Mouse (Mus musculus) testis, adult 2 months (tissue): Measurements from ENCODE around the gene Tjp3. TPM values are rescaled to one million over a fixed set of nuclear protein-coding genes. Genes with fewer than 3 reads are reported as not detected.

Experiments used
- H3K27ac ChIP-seq: fragments of 200-500 bp; 2 replicates; pipeline ENCODE4 v1.5.1; 2012; ENCODE audit warnings: low read depth, low read length; ENCODE audit not compliant: control insufficient read depth, insufficient read depth
- H3K27me3 ChIP-seq: fragments of 200-500 bp; 2 replicates; pipeline ENCODE4 v1.6.1; 2012; ENCODE audit warnings: mild to moderate bottlenecking, low read length, moderate library complexity; ENCODE audit not compliant: control insufficient read depth, insufficient read depth
- H3K36me3 ChIP-seq: fragments of 200-500 bp; 2 replicates; pipeline ENCODE4 v1.6.1; 2012; ENCODE audit warnings: mild to moderate bottlenecking, low read length; ENCODE audit not compliant: control insufficient read depth, insufficient read depth
- H3K4me1 ChIP-seq: fragments of 200-500 bp; 2 replicates; pipeline ENCODE4 v1.6.1; 2012; ENCODE audit warnings: low read length; ENCODE audit not compliant: control insufficient read depth, insufficient read depth
- H3K4me3 ChIP-seq: fragments of 200-500 bp; 2 replicates; pipeline ENCODE4 v1.5.1; 2012; ENCODE audit warnings: low read depth, mild to moderate bottlenecking, low read length, moderate library complexity, mixed read lengths; ENCODE audit not compliant: control insufficient read depth
- CTCF ChIP-seq: fragments of 200-500 bp; IDR thresholded peaks from 2 replicates; pipeline ENCODE4 v1.5.1; 2012; ENCODE audit warnings: low read depth, mild to moderate bottlenecking, inconsistent platforms, low read length, moderate library complexity; ENCODE audit not compliant: control insufficient read depth, insufficient read depth, insufficient replicate concordance
- POLR2A ChIP-seq: fragments of 200-500 bp; IDR thresholded peaks from 2 replicates; pipeline ENCODE4 v1.6.1; 2012; ENCODE audit warnings: low read depth, mild to moderate bottlenecking, inconsistent platforms, low read length, moderate library complexity; ENCODE audit not compliant: control insufficient read depth
- polyA plus RNA-seq: library from polyadenylated mRNA; depleted of rRNA; stranded (reverse); fragments of >200 nt; gene quantifications from 2 replicates; pipeline ENCODE4 v1.2.3, GENCODE M21; 2012

Gene Tjp3
- polyA plus RNA-seq, 1 experiment: 0.56 TPM

DNA sequence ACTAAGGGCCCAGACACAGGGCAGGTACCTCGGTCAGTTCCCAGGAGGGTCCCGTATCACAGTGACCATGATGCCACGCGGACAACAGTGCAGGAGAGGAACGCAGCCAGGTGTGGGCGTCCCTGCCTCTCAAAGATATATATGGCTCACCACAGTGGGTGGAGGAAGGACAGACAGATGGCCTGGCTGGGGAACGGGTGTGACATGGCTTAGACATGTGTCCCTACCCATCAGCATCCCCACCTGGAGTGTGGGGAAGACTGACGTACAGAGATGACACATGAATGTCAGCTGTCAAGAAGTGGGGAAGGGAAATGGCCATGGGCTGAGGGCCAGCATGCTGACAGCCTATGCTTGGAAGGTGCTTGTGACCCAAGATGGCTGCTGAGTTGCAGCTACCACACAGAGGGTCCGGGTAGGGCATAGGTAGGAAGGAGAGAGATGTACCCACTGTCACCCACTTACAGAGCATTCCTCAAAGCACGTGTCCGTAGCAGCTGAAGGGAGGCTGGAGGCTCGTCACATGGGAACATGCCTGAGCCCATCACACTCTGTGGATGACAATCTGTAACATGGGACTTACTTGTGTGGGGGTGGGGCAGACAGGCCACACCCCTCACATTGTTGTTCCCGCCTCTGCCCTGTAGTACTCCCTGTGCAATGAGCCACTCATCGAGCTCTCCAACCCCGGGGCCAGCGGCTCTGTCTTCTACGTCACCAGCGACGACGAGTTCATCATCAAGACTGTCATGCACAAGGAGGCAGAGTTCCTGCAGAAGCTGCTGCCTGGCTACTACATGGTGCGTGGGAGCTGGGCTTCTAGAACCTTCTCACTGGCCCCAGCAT is 15.7 kb upstream of the Tjp3 start:
- Histone ChIP-seq H3K36me3 (no peaks in the 10 kb centered on the region), H3K27me3 (no peaks in the 10 kb centered on the region), H3K27ac (no peak overlapping the region), H3K4me1 (no peaks in the 10 kb centered on the region; the same call in 1 of the 2 replicates), H3K4me3 (no peak overlapping the region)
- TF ChIP-seq POLR2A: no peak
- no peak for TF ChIP-seq CTCF

DNA sequence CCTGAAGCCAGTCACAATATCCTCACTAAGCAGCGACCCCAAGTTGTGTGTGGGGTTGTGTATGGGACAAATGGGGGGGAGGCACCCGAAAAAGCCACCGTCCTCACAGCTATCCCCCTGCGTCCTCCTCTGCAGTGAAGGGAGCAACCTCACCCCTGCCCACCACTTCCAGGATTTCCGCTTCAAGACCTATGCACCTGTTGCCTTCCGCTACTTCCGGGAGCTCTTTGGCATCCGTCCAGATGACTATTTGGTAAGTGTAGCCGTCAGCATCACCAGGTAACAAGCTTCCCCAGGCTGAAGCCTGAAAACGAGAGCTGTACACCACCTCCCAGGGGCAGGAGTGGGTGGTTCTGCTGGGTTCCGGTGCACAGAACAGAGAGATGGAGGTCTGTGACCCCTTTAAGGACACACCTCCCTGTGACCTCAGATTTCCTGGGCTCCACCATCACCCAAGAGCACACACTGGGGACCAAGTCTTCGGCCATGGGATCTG is 14.8 kb upstream of the Tjp3 start:
- no peaks in the 10 kb centered on the region for H3K36me3 ChIP-seq
- no peak overlapping the region for H3K27ac ChIP-seq
- H3K27me3 ChIP-seq: no peaks in the 10 kb centered on the region
- TF ChIP-seq POLR2A (no peak), CTCF (no peak)
- H3K4me3 ChIP-seq: no peak overlapping the region
- no peaks in the 10 kb centered on the region; the same call in 1 of the 2 replicates for H3K4me1 ChIP-seq

DNA sequence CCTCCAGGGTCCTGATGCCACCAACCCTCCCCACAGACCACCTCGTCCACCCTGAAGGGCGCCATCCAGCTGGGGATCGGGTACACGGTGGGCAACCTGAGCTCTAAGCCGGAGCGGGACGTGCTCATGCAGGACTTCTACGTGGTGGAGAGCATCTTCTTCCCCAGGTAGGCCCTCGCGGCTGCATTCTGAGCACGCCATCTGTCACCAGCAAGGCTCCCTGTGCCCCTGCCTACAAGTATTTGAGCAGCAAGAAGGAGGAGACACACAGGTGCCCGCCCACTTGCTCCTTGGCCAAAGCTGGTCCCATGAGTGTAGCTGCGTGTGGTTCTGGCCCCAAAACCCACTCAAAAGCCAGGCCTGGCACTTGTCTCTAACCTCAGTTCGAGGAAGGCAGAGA is 14.3 kb upstream of the Tjp3 start:
- Histone ChIP-seq H3K4me1 (no peaks in the 10 kb centered on the region; the same call in 1 of the 2 replicates), H3K27ac (no peak overlapping the region), H3K27me3 (no peaks in the 10 kb centered on the region), H3K4me3 (no peak overlapping the region), H3K36me3 (no peaks in the 10 kb centered on the region)
- TF ChIP-seq POLR2A: 0 out of 2 replicates have a peak, but pooled peaks have one; percentile 18
- no peak for TF ChIP-seq CTCF

DNA sequence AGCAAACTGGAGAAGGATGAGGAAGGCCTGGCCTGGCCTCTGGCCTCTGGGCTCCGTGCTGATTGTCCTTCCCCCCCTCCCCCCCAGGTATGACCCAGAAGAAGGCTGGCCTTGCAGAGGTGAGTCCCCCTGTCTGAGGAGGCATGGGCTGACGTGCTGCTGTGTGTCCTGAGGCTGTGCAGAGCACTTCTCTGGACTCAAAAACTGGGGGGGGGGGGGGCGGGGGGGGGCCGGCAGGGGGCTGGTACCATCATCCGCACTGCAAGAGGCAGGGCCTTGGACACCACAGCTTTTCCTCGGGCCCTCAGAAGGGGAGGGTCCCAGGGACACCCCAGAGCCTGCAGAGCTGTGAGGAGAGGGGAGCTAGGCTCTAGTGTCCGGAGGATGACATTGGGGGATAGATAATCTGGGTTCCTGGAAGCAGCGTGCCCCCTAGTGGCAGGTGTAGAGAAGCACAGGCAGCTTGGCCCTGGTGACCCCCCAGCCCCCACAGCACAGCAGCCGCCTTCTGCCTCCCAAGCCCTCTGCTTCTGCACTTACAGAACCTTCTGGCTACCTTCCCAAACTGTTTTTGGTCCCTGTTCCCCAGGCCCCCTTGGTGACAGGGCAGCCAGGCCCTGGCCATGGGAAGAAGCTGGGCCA is 13.3 kb upstream of the Tjp3 start:
- no peak overlapping the region for H3K27ac ChIP-seq
- peak; percentile 88 for TF ChIP-seq CTCF
- no peak for TF ChIP-seq POLR2A
- no peaks in the 10 kb centered on the region for H3K36me3 ChIP-seq
- no peaks in the 10 kb centered on the region for H3K27me3 ChIP-seq
- no peak overlapping the region for H3K4me3 ChIP-seq
- no peaks in the 10 kb centered on the region; the same call in 1 of the 2 replicates for H3K4me1 ChIP-seq

DNA sequence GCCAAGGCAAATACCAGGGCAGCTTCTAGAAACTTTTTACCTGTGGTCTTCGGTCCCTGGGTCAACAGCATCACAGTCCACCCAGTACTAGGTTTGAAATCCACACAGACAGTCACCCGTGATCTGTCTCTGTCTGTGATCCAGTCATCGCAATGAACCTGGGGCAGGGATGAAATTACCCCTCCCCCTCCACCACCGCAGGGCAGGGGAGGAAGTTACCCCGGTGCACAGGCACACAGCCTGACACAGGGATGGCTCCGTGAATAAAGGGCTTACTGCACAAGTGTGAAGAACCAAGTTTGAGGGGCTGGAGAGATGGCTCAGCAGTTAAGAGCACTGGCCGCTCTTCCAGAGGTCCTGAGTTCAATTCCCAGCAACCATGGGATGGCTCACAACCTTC is 12.4 kb upstream of the Tjp3 start:
- H3K36me3 ChIP-seq: no peaks in the 10 kb centered on the region

DNA sequence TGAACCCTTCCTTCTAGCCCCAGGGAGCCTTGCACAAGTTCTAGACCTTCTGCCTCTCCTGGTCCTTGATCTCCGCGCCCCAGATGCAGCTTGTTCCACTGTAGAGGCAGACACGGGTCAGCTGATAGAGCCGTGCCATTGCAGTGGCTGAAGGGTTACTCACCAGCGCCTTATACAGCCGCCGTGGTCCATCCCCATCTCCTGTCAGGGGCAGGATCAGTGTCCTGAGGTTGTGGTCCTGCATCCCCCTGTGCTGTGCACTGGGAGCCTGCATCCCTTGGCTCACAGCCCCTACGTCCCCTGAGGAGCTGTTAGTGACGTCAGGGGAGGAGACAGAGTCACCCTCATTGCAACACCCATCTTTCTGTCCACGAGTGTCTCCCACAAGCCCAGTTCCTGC is 11.9 kb upstream of the Tjp3 start:
- no peak overlapping the region for H3K4me3 ChIP-seq
- no peaks in the 10 kb centered on the region for H3K27me3 ChIP-seq
- no peaks in the 10 kb centered on the region; the same call in 1 of the 2 replicates for H3K4me1 ChIP-seq
- no peak overlapping the region for H3K27ac ChIP-seq
- TF ChIP-seq CTCF (no peak), POLR2A (no peak)
- H3K36me3 ChIP-seq: no peaks in the 10 kb centered on the region

More for the DNA sequence above, 12.4 kb upstream of the Tjp3 start:
- TF ChIP-seq CTCF: no peak
- no peak for TF ChIP-seq POLR2A
- H3K4me3 ChIP-seq: no peak overlapping the region
- no peak overlapping the region for H3K27ac ChIP-seq
- no peaks in the 10 kb centered on the region for H3K27me3 ChIP-seq
- H3K4me1 ChIP-seq: no peaks in the 10 kb centered on the region; the same call in 1 of the 2 replicates

DNA sequence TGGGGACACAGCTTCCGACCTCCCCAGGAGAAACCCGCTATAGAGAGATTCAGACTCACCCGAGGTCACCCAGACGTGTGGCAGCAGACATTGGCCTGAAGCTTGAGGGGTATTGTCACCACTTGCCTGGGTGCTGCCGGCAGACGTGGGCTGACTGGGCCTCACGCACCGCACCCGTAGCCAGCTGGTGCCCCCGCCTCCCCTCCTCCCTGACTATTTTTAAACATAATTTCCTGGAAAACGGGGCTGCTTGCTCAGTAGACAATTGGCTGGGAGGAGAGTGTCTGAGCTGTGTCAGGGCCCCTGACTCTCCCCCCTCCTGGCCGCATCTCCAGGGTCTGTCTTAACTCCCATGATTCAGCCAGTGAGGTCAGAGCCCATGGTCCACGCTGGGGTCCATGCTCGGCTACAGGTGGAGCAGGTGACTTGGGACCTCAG is 11.4 kb upstream of the Tjp3 start:
- TF ChIP-seq CTCF: no peak
- no peak for TF ChIP-seq POLR2A
- H3K36me3 ChIP-seq: no peaks in the 10 kb centered on the region
- no peak overlapping the region for H3K27ac ChIP-seq
- no peaks in the 10 kb centered on the region for H3K27me3 ChIP-seq
- no peak overlapping the region for H3K4me3 ChIP-seq
- no peaks in the 10 kb centered on the region; the same call in 1 of the 2 replicates for H3K4me1 ChIP-seq
